Mouse (Mus musculus): ENCODE measurements around the gene Ppp6r3. TPM values are rescaled to one million over a fixed set of nuclear protein-coding genes. Genes with fewer than 3 reads are reported as not detected.

Ppp6r3 gene
- total RNA-seq, 1 experiment = 104 TPM

- TF ChIP-seq MAFK (IDR thresholded peaks at IDR 0.05; ENCODE audit: insufficient read depth, low read depth, low read length) (no peak), ZC3H11A (IDR thresholded peaks at IDR 0.05; ENCODE audit: borderline replicate concordance, low read depth, low read length) (no peak), CHD2 (IDR thresholded peaks at IDR 0.05; ENCODE audit: low read depth, low read length) (no peak), HCFC1 (IDR thresholded peaks at IDR 0.05; ENCODE audit: borderline replicate concordance, insufficient read depth, low read length) (no peak), ZNF384 (IDR thresholded peaks at IDR 0.05; ENCODE audit: low read depth, low read length) (no peak)
- Histone ChIP-seq H3K9me3 (ENCODE audit: control insufficient read depth, insufficient read depth, low read depth, low read length) (no peaks in the 10 kb centered on the region), H3K9ac (ENCODE audit: insufficient read depth, low read depth, low read length, poor library complexity, severe bottlenecking) (no peak overlapping the region), H3K27ac (ENCODE audit: insufficient read depth, low read depth, low read length, poor library complexity, severe bottlenecking) (no peak overlapping the region), H3K4me3 (ENCODE audit: insufficient read depth in 1 of 2, low read depth in 1 of 2, low read length in 2 of 2, poor library complexity in 1 of 2, severe bottlenecking in 1 of 2) (no peak overlapping the region), H3K36me3 (ENCODE audit: control insufficient read depth, insufficient read depth, low read length, poor library complexity, severe bottlenecking) (no peaks in the 10 kb centered on the region), H3K4me1 (ENCODE audit: control insufficient read depth in 2 of 2, insufficient read depth in 2 of 2, low read length in 2 of 2, poor library complexity in 1 of 2) (peaks cover 0 to 3% of the 10 kb centered on the region in 2 experiments; a peak in 1 of 4 replicates)
- in situ Hi-C loops (cut with MboI; ENCODE audit: low sequenced_read_pairs in 2 of 2, unreplicated experiment in 2 of 2) = no loop called here
- no peak for DNase-seq (ENCODE audit: low read depth, low spot score)
These were observed 147.3 kb downstream of the Ppp6r3 start for GRCm38 (mm10) chr19:3428057-3428830.

GRCm38 (mm10) chr19:3424214-3424613, 151.3 kb downstream of the Ppp6r3 start:
- no peaks in the 10 kb centered on the region; a peak in 1 of 4 replicates for H3K4me1 ChIP-seq (ENCODE audit: control insufficient read depth in 2 of 2, insufficient read depth in 2 of 2, low read length in 2 of 2, poor library complexity in 1 of 2)
- no peak for DNase-seq (ENCODE audit: low read depth, low spot score)
- TF ChIP-seq ZC3H11A (IDR thresholded peaks at IDR 0.05; ENCODE audit: borderline replicate concordance, low read depth, low read length) = no peak
- TF ChIP-seq CHD2 (IDR thresholded peaks at IDR 0.05; ENCODE audit: low read depth, low read length) = no peak
- TF ChIP-seq MAFK (IDR thresholded peaks at IDR 0.05; ENCODE audit: insufficient read depth, low read depth, low read length) = no peak
- no peak overlapping the region for H3K4me3 ChIP-seq (ENCODE audit: insufficient read depth in 1 of 2, low read depth in 1 of 2, low read length in 2 of 2, poor library complexity in 1 of 2, severe bottlenecking in 1 of 2)
- no peak overlapping the region for H3K27ac ChIP-seq (ENCODE audit: insufficient read depth, low read depth, low read length, poor library complexity, severe bottlenecking)
- no peaks in the 10 kb centered on the region for H3K36me3 ChIP-seq (ENCODE audit: control insufficient read depth, insufficient read depth, low read length, poor library complexity, severe bottlenecking)
- no peak overlapping the region for H3K9ac ChIP-seq (ENCODE audit: insufficient read depth, low read depth, low read length, poor library complexity, severe bottlenecking)
- in situ Hi-C loops (cut with MboI; ENCODE audit: low sequenced_read_pairs in 2 of 2, unreplicated experiment in 2 of 2) = no loop called here
- no peaks in the 10 kb centered on the region for H3K9me3 ChIP-seq (ENCODE audit: control insufficient read depth, insufficient read depth, low read depth, low read length)

- Histone ChIP-seq H3K9me3 (ENCODE audit: control insufficient read depth, insufficient read depth, low read depth, low read length) (no peaks in the 10 kb centered on the region), H3K4me1 (ENCODE audit: control insufficient read depth in 2 of 2, insufficient read depth in 2 of 2, low read length in 2 of 2, poor library complexity in 1 of 2) (no peaks in the 10 kb centered on the region; a peak in 1 of 4 replicates), H3K9ac (ENCODE audit: insufficient read depth, low read depth, low read length, poor library complexity, severe bottlenecking) (no peak overlapping the region), H3K36me3 (ENCODE audit: control insufficient read depth, insufficient read depth, low read length, poor library complexity, severe bottlenecking) (no peaks in the 10 kb centered on the region), H3K27ac (ENCODE audit: insufficient read depth, low read depth, low read length, poor library complexity, severe bottlenecking) (no peak overlapping the region), H3K4me3 (ENCODE audit: insufficient read depth in 1 of 2, low read depth in 1 of 2, low read length in 2 of 2, poor library complexity in 1 of 2, severe bottlenecking in 1 of 2) (no peak overlapping the region)
- no peak for TF ChIP-seq MAFK (IDR thresholded peaks at IDR 0.05; ENCODE audit: insufficient read depth, low read depth, low read length)
- no peak for TF ChIP-seq ZNF384 (IDR thresholded peaks at IDR 0.05; ENCODE audit: low read depth, low read length)
- no peak for TF ChIP-seq CHD2 (IDR thresholded peaks at IDR 0.05; ENCODE audit: low read depth, low read length)
- no peak for TF ChIP-seq ZC3H11A (IDR thresholded peaks at IDR 0.05; ENCODE audit: borderline replicate concordance, low read depth, low read length)
- no peak for TF ChIP-seq HCFC1 (IDR thresholded peaks at IDR 0.05; ENCODE audit: borderline replicate concordance, insufficient read depth, low read length)
- DNase-seq (ENCODE audit: low read depth, low spot score) = no peak
- in situ Hi-C loops (cut with MboI; ENCODE audit: low sequenced_read_pairs in 2 of 2, unreplicated experiment in 2 of 2) = no loop called here
These were observed 152.6 kb downstream of the Ppp6r3 start for GRCm38 (mm10) chr19:3422981-3423380.

- no peaks in the 10 kb centered on the region for H3K9me3 ChIP-seq (ENCODE audit: control insufficient read depth, insufficient read depth, low read depth, low read length)
- no peak overlapping the region for H3K4me3 ChIP-seq (ENCODE audit: insufficient read depth in 1 of 2, low read depth in 1 of 2, low read length in 2 of 2, poor library complexity in 1 of 2, severe bottlenecking in 1 of 2)
- no peak overlapping the region for H3K9ac ChIP-seq (ENCODE audit: insufficient read depth, low read depth, low read length, poor library complexity, severe bottlenecking)
- in situ Hi-C loops (cut with MboI; ENCODE audit: low sequenced_read_pairs in 2 of 2, unreplicated experiment in 2 of 2) = no loop called here
- no peak for TF ChIP-seq HCFC1 (IDR thresholded peaks at IDR 0.05; ENCODE audit: borderline replicate concordance, insufficient read depth, low read length)
- no peak for TF ChIP-seq ZC3H11A (IDR thresholded peaks at IDR 0.05; ENCODE audit: borderline replicate concordance, low read depth, low read length)
- TF ChIP-seq ZNF384 (IDR thresholded peaks at IDR 0.05; ENCODE audit: low read depth, low read length) = no peak
- no peak for TF ChIP-seq CHD2 (IDR thresholded peaks at IDR 0.05; ENCODE audit: low read depth, low read length)
- TF ChIP-seq MAFK (IDR thresholded peaks at IDR 0.05; ENCODE audit: insufficient read depth, low read depth, low read length) = no peak
- no peak overlapping the region for H3K27ac ChIP-seq (ENCODE audit: insufficient read depth, low read depth, low read length, poor library complexity, severe bottlenecking)
- no peaks in the 10 kb centered on the region for H3K36me3 ChIP-seq (ENCODE audit: control insufficient read depth, insufficient read depth, low read length, poor library complexity, severe bottlenecking)
- no peak for DNase-seq (ENCODE audit: low read depth, low spot score)
- no peaks in the 10 kb centered on the region for H3K4me1 ChIP-seq (ENCODE audit: control insufficient read depth in 2 of 2, insufficient read depth in 2 of 2, low read length in 2 of 2, poor library complexity in 1 of 2)
These were observed 153.1 kb downstream of the Ppp6r3 start for GRCm38 (mm10) chr19:3422488-3422887.

All from ES-E14 (cell line).